Mouse (Mus musculus): Measurements from ENCODE around the gene Adamtsl1.

DNA sequence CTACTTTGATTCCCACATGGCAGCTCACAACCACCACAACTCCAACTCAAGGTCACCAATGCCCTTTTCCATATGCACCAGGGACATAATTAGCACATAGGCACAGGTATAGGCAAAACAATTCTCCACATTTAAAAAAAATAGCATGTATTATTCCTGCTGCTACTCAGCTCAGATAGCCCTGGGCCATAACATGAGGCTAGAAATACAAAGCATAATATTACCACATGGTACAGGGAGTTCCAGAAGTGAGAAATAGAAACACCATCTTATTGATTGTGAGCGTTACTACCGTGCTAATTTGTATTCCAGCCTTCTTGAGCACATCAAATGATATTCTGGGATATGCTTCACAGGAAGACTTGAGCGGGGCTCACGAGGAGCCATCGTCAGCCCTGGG is 155.3 kb downstream of the Adamtsl1 start:
- TF ChIP-seq POLR2A (IDR thresholded peaks at IDR 0.05; ENCODE audit: insufficient read length, low read depth) = no peak
- TF ChIP-seq E2F4 (IDR thresholded peaks at IDR 0.05; ENCODE audit: insufficient read depth) = no peak

Measured in myocyte (in vitro differentiated cells).